In the genomic region with DNA sequence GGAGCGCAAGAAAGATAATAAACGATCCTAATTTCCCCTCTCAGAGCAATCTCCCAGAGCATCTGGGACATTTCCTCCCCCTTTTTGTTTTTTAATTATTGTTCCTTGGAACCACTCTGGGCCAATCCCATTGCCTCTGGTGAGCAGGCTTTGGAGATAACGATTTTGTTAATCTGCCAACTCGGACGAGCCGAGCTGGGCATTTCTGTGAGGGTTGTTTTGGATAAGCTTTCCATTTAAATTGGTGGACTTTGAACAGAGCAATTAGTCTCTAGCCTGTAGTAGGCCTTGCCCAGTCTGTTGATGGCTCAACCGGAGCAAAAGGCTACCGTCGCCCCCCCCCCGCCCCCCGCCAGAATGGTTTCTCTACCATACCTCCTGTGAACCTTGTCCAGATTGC, we compare ENCODE assay signal across 8 mouse cellular contexts. TPM values are rescaled to one million over a fixed set of nuclear protein-coding genes. Genes with fewer than 3 reads are reported as not detected.
DNase-seq lines count a peak whose midpoint lies in the region; ATAC-seq and TF ChIP-seq lines count a peak whose summit lies in the region.

No protein-coding gene starts in this region.

- H3K4me2 ChIP-seq in forebrain, embryonic 13.5 days = peak overlapping the region; percentile 59
- H3K4me2 ChIP-seq in intestine, postnatal 0 days (replicated peaks; ENCODE audit: low read depth) = peak overlapping the region; percentile 68
- H3K4me2 ChIP-seq in lung, embryonic 15.5 days = peak overlapping the region; percentile 78

- no peaks in the 10 kb centered on the region for H3K9me3 ChIP-seq in forebrain, embryonic 13.5 days (replicated peaks)
- H3K9me3 ChIP-seq in intestine, postnatal 0 days (ENCODE audit: control insufficient read depth) = no peaks in the 10 kb centered on the region
- no peaks in the 10 kb centered on the region for H3K9me3 ChIP-seq in lung, embryonic 15.5 days

- H3K27me3 ChIP-seq in forebrain, embryonic 13.5 days = no peaks in the 10 kb centered on the region
- H3K27me3 ChIP-seq in intestine, postnatal 0 days (replicated peaks; ENCODE audit: control insufficient read depth, insufficient read depth, low read length) = no peaks in the 10 kb centered on the region
- no peaks in the 10 kb centered on the region for H3K27me3 ChIP-seq in lung, embryonic 15.5 days

- no peaks in the 10 kb centered on the region for H3K36me3 ChIP-seq in forebrain, embryonic 13.5 days (ENCODE audit: poor library complexity, severe bottlenecking)
- H3K36me3 ChIP-seq in intestine, postnatal 0 days (ENCODE audit: control insufficient read depth, insufficient read depth) = no peaks in the 10 kb centered on the region
- H3K36me3 ChIP-seq in lung, embryonic 15.5 days = no peaks in the 10 kb centered on the region

- H3K9ac ChIP-seq in forebrain, embryonic 13.5 days = no peak overlapping the region
- no peak overlapping the region for H3K9ac ChIP-seq in intestine, postnatal 0 days (ENCODE audit: low read depth, low read length)
- H3K9ac ChIP-seq in lung, embryonic 15.5 days = no peak overlapping the region

- DNase-seq in layer of hippocampus, adult 2 months (ENCODE audit: low spot score in 2 of 2) = no peak
- no peak for DNase-seq in layer of hippocampus, postnatal 10 days (ENCODE audit: low spot score in 2 of 2)
- no peak for DNase-seq in gastrocnemius, postnatal 25 days
- DNase-seq in layer of hippocampus, postnatal 36 days = no peak

- no peak for TF ChIP-seq CTCF in layer of hippocampus, adult 2 months (conservative IDR thresholded peaks at IDR 0.05)
- TF ChIP-seq CTCF in intestine, postnatal 0 days (IDR thresholded peaks at IDR 0.05; ENCODE audit: low read depth) = no peak

- peak overlapping the region; percentile 48; the same call in 1 of the 2 replicates for H3K4me3 ChIP-seq in layer of hippocampus, adult 2 months
- H3K4me3 ChIP-seq in forebrain, embryonic 13.5 days = peak overlapping the region; percentile 27
- H3K4me3 ChIP-seq in intestine, postnatal 0 days (ENCODE audit: low read depth, low read length) = peak overlapping the region; percentile 27
- peak overlapping the region; percentile 38 for H3K4me3 ChIP-seq in lung, embryonic 15.5 days

- ATAC-seq in forebrain, embryonic 13.5 days = peak; percentile 55
- peak; percentile 60 for ATAC-seq in intestine, postnatal 0 days
- ATAC-seq in lung, embryonic 15.5 days (ENCODE audit: borderline replicate concordance, extremely low read depth, low FRiP score, low TSS enrichment) = no peak
- ATAC-seq in erythroid progenitor cell, adult 5-6 weeks (replicated peaks; ENCODE audit: low FRiP score, poor library complexity, severe bottlenecking) = no peak

- H3K27ac ChIP-seq in layer of hippocampus, adult 2 months = no peak overlapping the region
- H3K27ac ChIP-seq in forebrain, embryonic 13.5 days = no peak overlapping the region
- no peak overlapping the region for H3K27ac ChIP-seq in intestine, postnatal 0 days (ENCODE audit: low read depth, low read length)
- H3K27ac ChIP-seq in lung, embryonic 15.5 days = no peak overlapping the region

- 13% methylated on average over 11 of the region's 11 CpGs for WGBS in forebrain, embryonic 13.5 days
- WGBS in intestine, postnatal 0 days = 7% methylated on average over 11 of the region's 11 CpGs
- whole genome bisulfite sequencing in lung, embryonic 15.5 days = 23% methylated on average over 11 of the region's 11 CpGs

- peaks cover 17% of the 10 kb centered on the region for H3K4me1 ChIP-seq in forebrain, embryonic 13.5 days
- H3K4me1 ChIP-seq in intestine, postnatal 0 days (replicated peaks; ENCODE audit: control insufficient read depth, insufficient read depth, low read length) = 0 out of 2 replicates have a peak, but pooled peaks cover 4% of the 10 kb centered on the region
- peaks cover 14% of the 10 kb centered on the region for H3K4me1 ChIP-seq in lung, embryonic 15.5 days

RNA-seq across cellular contexts. Expression of gene Map3k9, which starts 27.0 kb away (rescaled TPM):
- total RNA-seq in layer of hippocampus, adult 2 months (2021) = 10 to 100 TPM; 32.0 TPM
- 10 to 100 TPM; 47.4 to 55.0 TPM for total RNA-seq in layer of hippocampus, postnatal 10 days (2021)
- polyA plus RNA-seq in forebrain, embryonic 13.5 days (2015; fragmentation: Nextera tagmentation; extraction: Ambion mirVana) = 4.2 and 4.6 TPM in 2 replicates
- polyA plus RNA-seq in intestine, postnatal 0 days (2015; fragmentation: Nextera tagmentation; extraction: Ambion mirVana) = 2.2 and 2.4 TPM in 2 replicates
- polyA plus RNA-seq in lung, embryonic 15.5 days (2015; fragmentation: Nextera tagmentation; extraction: Ambion mirVana) = 2.9 TPM in 2 replicates
- total RNA-seq in erythroid progenitor cell, adult 5-6 weeks (2015; ENCODE audit: low replicate concordance) = 0.72 TPM in 1 of 2 replicates, not detected in the other
- total RNA-seq in erythroid progenitor cell, adult 5-6 weeks (2017; ENCODE audit: low replicate concordance) = 0.13 and 0.83 TPM in 2 replicates
- under 1 TPM; 0.08 to 0.13 TPM for total RNA-seq in gastrocnemius, postnatal 25 days (2021)
- 10 to 100 TPM; 29.6 to 33.0 TPM for total RNA-seq in layer of hippocampus, postnatal 36 days (2021)

RNA-seq across cellular contexts. Expression of gene Pcnx, which starts 51.9 kb away (rescaled TPM):
- total RNA-seq in layer of hippocampus, adult 2 months (2021) = 100 to 1,000 TPM; 110 to 112 TPM
- 100 to 1,000 TPM; 108 to 132 TPM for total RNA-seq in layer of hippocampus, postnatal 10 days (2021)
- polyA plus RNA-seq in forebrain, embryonic 13.5 days (2015; fragmentation: Nextera tagmentation; extraction: Ambion mirVana) = 8.6 and 14.1 TPM in 2 replicates
- 11.0 and 12.4 TPM in 2 replicates for polyA plus RNA-seq in intestine, postnatal 0 days (2015; fragmentation: Nextera tagmentation; extraction: Ambion mirVana)
- 11.8 and 12.0 TPM in 2 replicates for polyA plus RNA-seq in lung, embryonic 15.5 days (2015; fragmentation: Nextera tagmentation; extraction: Ambion mirVana)
- total RNA-seq in erythroid progenitor cell, adult 5-6 weeks (2015; ENCODE audit: low replicate concordance) = 1.4 and 15.5 TPM in 2 replicates
- total RNA-seq in erythroid progenitor cell, adult 5-6 weeks (2017; ENCODE audit: low replicate concordance) = 2.4 and 6.6 TPM in 2 replicates
- 10 to 100 TPM; 34.2 to 38.5 TPM for total RNA-seq in gastrocnemius, postnatal 25 days (2021)
- total RNA-seq in layer of hippocampus, postnatal 36 days (2021) = 100 to 1,000 TPM; 103 to 113 TPM

Comparison
In these comparisons a context has a peak if more than half of its experiments do, and no peak if none do; other contexts are left out.
1. ATAC-seq: peak in forebrain, embryonic 13.5 days (single experiment) and intestine, postnatal 0 days (single experiment); none in lung, embryonic 15.5 days (single experiment) and erythroid progenitor cell, adult 5-6 weeks (single experiment).
2. RNA of gene Map3k9, which starts 27.0 kb away (total RNA-seq): 47.4 to 55.0 TPM in layer of hippocampus, postnatal 10 days, 29.6 to 33.0 TPM in layer of hippocampus, postnatal 36 days and 32.0 TPM in layer of hippocampus, adult 2 months; 0.13 to 0.83 TPM in erythroid progenitor cell, adult 5-6 weeks and 0.08 to 0.13 TPM in gastrocnemius, postnatal 25 days; every median in the first group is over 10 times any median in the second.
3. Peak in every context shown above with its lines, with median percentiles within 50 percentile points of each other: H3K4me3 ChIP-seq and H3K4me2 ChIP-seq.